Mouse (Mus musculus) lung, postnatal 25 days (tissue): ENCODE results near the gene Usp5.
"Not testable (repeated sequence)": the region's sequence is repeated elsewhere in the genome, so short reads cannot be mapped to it uniquely, and the experiment has no call there.

Source experiments
- DNase-seq: peaks from one replicate; pipeline ENCODE4 v3.0.0; 2022; ENCODE audit warnings: low spot score

Usp5 gene

DNA sequence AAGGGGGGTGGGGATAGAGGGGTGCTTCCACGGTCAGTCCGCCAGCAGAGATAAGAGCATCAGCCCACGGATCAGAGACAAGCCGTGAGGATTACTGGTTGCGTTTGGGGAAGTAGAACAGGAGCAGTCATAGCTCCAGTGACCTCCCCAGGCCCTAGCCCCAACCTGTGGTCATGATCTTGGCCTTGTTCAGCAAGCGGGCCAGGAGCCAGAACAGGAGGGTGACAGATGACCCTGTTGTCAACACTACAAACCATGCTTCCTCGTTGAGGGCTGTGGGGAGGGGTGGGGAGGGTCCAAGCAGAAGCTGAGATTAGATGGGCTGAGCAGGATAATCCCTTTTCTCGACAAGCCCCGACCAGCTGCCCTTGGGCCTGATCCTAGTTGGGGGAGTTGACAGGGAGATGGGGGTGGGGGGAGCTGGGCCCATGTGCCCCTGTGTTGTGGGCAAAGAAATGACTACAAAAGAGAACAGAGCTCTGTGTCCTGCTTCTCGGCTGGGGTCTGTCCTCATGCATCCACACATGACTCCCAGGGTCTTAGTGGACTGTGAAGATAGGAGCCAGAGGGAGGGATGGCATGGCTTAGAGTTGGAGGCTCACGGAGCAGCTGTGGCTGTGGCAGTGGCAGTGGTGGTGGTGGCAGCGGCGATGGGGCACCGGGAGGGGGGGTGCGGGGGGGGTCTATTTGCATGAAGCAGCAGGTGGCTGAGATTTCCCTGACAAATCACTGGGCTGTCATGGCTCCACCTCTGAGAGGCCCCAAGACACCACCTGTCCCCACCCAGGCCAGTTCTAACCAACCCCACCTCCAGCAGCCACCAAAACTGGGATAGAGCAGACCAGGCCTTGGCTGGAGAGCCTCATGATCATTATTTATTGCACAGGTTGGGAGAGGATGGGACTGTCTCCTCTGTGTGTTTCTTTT is 11.2 kb upstream of the Usp5 start, which contains the start of gene Gnb3:
TSS of gene Gnb3 (minus strand) at position 35 of the 927 bp plus-strand sequence.
- DNase-seq, result no peak

DNA sequence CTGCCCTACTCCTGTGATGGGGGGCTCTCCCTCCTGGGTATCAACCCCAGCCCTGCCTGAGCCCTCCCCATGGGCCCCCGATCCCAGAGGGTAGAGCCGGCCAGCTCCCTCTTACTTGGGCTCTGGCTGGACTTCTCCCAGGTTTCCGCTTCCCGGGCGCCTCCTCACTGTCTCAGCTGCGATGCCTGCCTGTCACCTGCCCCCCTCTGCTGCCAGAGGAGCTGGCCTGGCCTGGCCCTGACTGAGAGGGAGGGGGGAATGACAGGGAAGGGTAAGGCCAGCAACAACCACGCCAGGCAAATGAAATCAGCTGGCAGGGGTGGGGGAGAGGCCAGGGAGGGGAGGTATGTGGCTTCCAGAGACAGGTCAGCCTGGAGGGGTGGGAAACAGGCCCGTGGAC is 10.5 kb upstream of the Usp5 start:
- DNase-seq, result no peak

DNA sequence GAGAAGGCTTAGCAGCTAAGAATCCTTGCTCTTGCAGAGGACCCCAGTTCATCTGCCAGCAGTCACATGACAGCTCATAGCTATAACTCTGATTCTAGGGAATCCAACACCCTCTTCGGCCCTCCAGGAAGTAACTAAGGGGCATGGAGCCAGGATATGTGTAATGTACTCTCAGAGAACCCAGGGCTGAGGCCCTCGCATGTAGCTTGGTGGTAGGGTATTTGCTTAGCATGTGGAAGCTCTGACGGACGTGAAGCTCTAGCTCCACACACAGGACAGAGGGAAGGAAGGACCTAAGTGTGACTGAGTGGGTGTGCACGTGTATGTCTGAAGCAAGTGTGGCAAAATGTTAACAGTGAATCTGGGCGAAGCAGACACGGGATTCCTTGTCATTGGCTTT is 7.1 kb upstream of the Usp5 start:
- DNase-seq, result no peak

DNA sequence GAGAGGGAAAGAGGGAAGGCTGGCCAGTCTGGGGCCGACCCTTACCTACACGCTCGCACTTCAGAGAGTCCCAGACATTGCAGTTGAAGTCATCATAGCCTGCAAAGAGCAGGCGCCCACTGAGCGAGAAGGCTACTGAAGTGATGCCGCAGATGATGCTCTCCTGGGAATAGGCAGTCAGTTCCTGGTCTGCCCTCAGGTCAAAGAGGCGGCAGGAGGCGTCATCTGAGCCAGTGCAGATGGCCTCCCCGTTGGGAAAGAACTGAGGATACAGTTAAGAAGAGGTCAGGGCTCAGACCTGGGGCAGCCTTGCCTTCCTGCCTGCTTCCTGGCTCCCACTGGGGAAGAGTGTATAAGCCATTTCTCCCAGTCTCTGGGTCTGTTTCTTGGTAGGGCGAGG is 6.2 kb upstream of the Usp5 start:
- no peak for DNase-seq

DNA sequence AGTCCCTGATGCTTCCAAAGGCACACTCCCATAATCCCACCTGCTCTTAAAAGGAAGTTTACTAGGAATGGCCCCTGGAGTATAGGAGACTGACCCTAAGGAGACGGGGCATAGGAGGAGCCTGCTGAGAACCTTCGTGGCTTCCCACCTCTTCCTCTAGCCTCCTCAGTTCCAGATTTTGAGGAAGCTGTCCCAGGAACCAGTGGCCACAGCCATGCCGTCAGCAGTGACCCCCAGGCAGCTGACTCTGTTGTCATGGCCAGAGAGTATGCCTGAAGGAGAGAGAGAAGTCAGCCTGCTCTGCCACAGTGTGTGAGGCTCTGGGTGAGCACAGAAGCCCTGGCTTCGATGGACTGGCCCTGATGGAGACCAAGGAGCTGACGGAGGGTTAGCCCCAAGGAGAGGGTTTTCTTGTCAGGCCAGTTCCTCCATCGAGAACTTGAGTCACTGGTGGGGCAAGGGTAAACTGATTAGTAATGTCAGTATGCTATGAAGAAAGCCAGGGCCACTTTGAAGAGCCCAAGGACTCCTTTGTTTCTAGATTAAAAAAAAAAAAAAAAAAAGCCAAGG is 5.3 kb upstream of the Usp5 start:
- no peak for DNase-seq

DNA sequence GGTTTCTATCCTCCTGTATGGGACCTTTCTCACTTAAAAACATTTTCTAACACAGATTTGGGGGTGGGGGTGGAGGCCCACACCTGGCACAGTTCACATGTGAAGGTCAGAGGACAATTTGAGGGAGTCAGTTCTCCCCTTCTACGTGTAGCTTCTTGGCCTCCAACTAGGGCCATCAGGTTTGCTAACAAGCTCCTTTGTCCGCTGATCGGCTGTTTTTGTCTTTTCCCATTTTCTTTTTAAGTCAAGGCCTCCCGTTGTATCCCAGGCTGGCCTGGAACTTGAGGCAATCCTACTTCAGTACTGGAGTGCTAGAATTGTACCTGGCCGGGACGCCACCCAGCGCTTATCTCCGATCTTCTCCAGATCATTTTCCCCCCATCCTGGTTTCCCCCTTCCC is 2.4 kb upstream of the Usp5 start:
- DNase-seq, result no peak

DNA sequence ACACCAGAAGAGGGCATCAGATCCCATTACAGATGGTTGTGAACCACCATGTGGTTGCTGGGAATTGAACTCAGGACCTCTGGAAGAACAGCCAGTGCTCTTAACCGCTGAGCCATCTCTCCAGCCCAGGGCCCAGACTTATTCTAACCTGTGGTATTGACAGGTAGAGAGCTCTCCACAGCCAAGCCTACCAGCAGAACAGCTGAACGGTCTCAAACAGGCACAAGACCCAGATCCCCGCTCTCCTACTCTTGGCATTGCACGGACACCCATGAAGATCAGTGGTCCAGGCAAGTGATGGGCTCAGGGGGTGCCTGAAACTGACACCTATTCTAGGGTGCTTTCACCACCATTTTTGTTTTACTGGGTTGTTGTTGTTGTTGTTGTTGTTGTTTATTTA is 1.9 kb upstream of the Usp5 start:
- not testable (repeated sequence) for DNase-seq

DNA sequence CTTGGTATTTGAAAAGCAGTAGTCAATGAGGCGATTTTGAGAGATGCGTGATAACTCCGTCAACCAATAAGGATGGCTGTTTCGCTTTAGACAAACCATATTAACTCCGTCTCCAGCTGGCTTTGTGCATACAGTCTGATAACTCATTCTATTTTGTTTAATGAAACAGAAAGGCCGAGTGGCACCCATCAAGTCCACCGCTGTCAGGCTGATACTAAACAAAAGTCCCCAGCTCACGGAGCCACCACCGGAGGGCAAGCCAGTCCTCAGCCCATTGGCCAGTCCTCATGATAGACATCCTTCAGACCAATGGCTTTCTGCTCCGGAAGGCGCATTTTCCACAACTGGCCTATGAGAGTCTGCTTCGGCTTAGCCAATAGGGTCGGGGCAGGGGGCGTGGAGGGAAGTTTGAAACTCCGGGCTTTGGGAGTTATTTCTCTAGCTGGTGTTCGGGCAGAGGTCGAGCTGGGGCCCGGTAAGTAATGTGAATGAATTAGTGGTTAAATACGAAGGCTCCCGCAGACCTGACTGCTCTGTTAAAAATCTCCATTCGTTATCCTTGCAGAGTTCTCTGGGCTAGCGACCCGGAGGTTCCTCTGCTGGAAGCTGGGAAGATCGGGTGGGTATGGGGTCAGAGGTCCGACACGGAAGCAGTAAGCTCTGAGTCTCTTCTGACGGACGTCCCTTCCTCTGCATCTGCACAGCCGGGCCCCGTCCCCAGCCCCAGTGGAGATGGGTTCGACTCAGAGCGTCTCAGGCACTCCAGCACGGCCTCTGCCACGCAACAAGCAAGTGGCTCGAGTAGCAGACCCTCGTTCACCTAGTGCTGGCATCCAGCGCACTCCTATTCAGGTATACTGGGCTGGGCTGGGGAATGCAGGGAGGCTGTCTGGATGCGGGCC is 766 bp upstream of the Usp5 start:
- peak; percentile 97 for DNase-seq

DNA sequence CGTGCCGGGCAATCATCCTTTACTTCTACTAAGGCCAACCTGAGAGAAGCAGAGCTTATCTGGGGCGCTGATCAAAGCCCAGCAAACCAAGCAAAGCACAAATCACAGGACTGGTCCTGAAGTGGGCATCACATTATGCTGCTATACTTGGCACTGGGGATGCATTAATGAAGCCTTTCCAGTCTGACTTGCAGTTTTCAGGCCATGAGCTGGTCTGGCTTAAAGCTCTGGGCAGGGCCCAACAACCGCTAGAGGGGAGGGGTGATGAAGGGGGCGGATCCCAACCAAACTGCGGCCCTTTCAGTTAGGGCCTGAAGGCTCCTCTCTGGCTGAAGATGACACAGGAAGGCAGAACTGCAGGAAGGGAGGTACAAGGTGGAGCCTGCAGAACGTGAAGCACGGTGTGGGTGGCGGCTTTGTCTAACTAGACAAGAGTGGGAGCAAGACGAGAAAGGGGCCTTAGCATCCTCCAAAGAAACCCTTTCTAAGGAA is 1.1 kb downstream of the Usp5 start:
- no peak for DNase-seq

DNA sequence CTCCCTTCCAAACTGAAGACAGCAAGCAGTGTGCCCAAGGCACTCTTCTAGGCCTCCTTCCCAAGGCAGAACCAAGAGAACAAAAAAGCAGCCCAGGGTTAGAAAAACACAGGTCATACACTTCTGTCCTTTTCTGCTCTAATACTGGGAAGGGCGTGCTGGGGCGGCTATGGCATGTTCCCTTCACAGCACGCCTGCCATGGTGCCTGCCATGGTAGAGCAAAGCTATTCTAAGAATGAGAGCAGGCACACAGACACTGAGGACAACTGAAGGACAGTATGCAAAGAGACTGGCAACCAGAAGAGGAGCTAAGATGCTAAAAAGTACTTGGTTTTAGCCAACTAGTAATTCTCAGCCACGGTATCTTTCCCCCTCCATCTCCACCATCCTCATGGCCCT is 7.2 kb downstream of the Usp5 start:
- no peak for DNase-seq

DNA sequence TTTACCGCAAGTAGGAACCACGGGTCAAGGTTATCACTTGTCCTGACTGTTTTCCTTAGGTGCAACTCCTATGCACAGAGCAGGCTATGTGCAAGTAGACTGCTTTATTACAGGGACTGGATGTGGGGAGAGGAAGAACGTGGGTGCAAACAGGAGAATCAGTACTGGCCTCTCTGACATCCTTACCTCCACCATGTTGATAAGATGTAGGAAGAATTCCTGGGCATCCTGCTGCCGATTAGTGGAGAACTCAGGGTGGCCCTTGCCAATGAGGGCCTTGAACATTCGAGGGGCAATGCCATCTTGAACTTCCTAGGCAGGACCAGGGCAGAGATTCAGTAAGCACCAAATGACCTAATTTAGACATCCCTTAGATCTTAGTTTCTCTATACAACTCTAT is 8.4 kb downstream of the Usp5 start:
- no peak for DNase-seq

DNA sequence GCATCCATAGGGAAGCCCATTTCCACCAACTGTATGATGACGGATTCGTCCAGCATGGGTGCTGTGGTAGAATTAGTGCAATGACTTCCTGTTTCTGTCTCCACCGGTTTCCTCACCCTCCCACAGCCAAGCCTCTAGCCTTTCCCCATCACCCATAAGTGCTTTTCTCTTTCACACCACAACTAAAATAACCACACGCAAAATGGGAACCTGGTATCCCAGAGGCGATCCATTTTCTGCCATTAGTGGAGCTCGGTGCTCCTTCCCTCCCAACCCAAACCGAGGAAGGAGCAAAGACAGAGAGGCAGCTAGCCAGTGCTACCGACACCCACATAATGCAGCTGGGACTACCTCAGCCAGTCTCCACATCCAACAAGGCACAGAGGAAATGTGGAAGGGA is 11.3 kb downstream of the Usp5 start:
- no peak for DNase-seq

DNA sequence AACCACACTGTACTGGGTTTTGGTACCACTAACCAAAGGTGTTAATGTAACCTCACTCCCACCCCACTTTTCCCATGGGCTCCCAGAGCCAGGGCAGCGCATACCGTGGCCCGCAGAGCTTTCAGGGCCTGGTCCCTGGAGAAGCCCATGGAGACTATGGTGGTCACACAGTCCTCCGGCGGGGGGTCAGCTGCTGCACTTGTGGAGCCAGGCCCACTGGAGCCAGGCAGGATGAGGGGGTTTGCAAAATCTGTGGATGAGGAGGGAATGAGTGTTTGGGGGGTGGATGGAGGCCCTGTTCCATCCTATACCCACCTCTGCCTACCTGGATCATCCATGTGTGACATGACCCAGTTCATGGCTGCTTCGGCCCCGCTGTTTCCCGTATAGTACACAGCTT is 11.7 kb downstream of the Usp5 start:
- DNase-seq, result no peak

DNA sequence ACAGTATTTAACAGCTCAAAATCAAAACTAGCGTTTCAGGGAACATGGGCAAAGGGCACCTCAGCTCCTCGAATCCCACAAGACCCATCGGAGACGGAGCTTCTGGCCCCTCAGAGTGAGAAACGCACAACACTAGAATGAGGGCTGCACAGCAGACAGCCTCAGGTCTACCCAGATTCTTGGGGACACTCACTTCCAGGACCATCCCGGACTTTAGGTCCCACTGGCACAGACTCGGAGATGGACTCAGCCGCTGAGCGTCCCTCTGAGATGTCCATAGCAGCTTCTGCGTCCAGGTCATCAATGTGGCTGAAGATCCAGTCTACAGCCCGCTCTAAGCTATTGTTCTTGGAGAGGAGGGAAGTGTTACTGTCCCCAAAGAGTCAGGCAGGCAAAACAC is 12.2 kb downstream of the Usp5 start:
- DNase-seq, result no peak

DNA sequence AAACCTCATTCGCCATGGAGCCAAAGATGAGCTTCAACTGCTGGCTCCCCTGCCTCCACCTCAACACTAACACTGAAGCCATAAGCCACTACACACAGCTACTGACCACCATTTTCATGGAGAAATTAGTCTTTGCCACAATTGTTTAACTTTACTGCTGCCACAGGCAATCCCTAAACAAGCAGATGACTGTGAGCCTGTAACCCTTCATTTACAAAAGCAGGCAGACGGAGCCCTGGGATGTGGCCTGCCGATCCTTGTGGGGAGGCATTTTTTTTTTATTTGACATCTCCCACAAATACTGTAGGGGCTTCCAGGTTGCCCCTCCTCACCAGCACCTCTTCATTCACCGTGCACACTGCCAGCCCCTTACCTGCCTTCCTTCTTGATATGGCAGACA is 12.7 kb downstream of the Usp5 start:
- no peak for DNase-seq

DNA sequence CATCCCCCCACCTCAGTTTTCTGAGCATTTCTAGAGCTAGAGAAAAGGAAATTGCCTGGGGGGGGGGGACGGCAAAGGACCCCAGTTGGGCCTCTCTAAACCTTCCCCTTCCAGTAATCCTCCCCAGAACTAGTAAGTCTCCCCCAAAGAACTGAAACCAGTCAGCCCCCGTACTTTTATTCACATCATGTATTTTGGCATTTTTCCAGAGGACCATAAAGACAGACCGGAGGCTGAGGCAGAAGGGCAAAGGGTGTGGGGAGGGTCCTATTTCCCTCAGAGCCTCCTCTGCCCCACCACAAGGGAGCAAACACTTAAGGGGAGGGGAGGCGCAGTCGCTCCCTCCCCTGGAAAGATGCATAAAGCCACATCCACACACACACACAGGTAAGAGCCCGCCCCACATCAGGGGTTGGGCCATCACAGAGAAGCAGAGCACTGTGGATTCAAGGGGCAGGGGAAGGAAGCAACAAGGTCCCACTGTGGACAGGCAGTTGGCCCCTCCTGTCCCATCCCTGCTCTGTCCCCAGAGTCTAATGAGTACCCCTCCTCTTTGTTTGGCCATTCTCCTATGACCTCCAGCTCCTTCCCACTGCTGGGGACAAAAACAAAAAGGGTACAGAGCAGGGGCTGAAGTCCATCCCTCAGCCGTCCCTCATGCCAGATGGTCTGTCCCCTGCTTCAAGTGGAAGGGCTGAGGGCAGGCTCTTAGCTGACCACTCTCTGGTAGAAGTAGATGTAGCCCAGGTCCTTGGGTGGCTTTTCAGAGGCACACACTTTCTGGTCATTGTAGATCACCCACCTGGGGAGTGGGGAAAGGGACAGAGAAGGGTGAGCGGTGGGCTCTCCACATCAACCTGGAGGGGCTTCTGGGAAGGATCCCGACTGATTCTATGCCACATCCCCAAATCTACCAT is 14.2 kb downstream of the Usp5 start:
- no peak for DNase-seq

DNA sequence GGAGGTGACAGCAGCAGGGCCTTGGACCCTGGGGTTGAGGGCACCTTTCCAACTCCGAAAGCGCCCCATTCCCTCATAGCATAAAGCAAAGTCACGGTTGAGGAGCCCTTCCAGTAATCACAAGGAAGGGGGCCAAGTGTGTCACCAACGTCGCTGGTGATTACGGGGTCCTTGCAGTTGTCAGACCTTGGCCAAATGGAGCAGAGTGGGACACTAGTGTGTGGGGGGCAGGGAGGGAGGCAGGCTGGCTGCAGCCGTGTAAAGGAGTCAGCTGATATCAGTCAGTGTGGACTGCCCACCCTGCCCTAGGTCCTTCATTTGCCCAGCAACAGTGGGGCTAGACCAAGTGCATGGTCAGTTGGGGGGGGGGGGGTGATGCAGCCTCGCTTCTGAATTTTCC is 14.8 kb downstream of the Usp5 start:
- DNase-seq, result no peak

DNA sequence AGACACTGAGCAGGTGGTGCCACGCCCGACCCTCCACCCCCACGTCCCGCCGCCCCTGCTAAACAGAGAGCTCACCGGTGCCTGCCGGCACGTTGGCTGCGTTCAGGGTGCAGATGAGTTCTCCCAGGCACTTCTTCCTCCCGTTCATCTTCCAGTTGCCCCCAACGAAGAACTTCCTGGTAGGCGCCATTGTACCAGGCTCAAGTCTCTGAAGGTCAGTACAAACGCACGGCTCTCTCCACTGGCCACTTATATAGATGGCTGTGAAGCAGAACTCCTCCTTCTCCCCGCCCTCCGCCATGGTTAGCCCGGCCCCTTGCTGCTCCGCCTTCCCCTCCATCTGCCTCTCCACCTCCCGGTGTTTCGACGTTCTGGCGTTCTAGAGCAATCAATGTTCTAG is 15.4 kb downstream of the Usp5 start, which contains the start of gene Tpi1:
TSS of gene Tpi1 (minus strand) at position 364 of the 400 bp plus-strand sequence.
- DNase-seq, result peak; percentile 94

DNA sequence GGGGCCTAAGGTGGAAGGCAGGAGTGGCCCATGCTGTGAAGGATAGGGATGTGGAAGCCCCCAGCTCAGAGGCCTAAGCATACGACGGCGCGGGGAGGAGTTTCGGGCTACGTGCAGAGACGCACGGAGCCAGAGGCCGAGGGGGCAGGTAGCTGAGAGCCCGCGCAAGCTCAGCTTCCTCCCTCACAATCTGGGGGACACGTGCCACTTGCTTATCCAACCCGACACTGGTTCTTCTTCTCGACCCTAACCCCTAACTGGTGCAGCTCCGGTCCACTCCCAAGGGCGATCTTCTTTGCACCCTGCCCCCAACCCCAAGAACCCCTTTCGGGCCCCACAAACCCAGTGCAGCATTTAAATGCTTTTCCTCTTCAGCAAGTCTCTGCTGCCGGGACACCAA is 15.8 kb downstream of the Usp5 start:
- peak; percentile 60 for DNase-seq

DNA sequence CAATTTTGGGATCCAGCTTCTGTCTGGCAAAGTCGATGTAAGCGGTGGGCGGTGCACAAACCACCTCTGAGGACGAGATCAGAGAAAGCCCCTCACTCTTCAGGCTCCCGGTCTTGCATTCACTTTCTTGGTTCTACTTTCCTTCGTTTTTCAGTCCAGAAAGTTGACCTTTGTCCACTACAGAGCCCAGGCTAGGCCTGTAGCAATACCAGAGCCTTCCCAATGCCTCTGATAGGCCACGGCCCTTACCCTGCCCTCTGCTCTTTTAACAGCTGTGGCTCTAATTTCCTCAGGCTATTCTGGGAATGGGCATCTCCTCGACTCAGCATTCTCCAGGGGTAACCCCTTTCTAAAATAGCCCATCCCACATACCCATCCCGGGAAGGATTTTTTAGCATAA is 16.4 kb downstream of the Usp5 start:
- no peak for DNase-seq
